In the genomic region with DNA sequence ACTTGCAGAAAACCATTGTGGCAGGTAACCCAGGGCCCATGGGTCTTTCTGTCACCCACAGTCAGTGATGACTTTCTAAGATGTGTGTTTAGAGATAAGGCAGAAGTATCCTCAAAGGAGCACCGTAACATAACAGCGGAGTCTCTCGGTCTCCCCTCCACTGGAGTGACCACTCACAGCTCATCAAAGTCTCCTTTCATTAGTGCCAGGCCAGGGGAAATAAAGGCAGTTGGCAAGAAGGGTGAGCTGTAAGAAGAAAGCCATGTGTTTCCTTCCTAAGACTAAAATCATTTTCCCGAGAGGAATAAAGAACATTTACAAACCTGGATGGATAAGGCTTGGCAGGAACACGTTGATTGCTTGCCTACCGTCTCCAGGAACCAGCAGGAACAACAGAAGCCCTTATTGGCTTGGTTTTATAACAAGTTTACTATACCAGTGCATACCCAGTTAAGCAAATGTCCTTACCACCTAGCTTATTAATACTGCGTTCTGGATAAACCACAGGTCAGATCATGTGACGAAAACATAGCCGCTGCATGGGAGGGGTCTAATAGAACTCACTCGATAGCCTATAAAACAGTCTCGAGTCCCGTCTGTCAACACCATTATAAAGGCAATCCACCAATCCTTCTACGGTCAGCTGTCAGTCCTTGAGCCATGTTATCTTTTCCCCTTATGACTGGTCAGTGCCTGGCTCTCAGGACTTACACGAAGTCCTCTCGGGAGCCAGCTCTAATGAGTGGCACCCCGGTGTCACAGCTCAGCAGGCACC, we compare ENCODE assay signal across 23 mouse cellular contexts.
DNase-seq lines count a peak whose midpoint lies in the region; ATAC-seq and TF ChIP-seq lines count a peak whose summit lies in the region.
"Had no signal": no experiment of that assay in that cellular context is flagged by ENCODE, and none has a peak within 500 bp of the region (broad histone marks: within the 10 kb centered on the region; RNA-seq: fewer than 3 reads in every experiment).

No protein-coding gene starts in this region.

- H3K27me3 ChIP-seq in heart, embryonic 13.5 days (replicated peaks): peaks cover 72% of the 10 kb centered on the region
- H3K27me3 ChIP-seq in limb, embryonic 11.5 days (ENCODE audit: control insufficient read depth, insufficient read depth, low read length): 0 out of 2 replicates have a peak, but pooled peaks cover 5% of the 10 kb centered on the region
- 0 out of 2 replicates have a peak, but pooled peaks cover 4% of the 10 kb centered on the region for H3K27me3 ChIP-seq in limb, embryonic 14.5 days (ENCODE audit: control insufficient read depth, insufficient read depth, low read length)
- peaks cover 56% of the 10 kb centered on the region for H3K27me3 ChIP-seq in kidney, embryonic 15.5 days

- TF ChIP-seq POLR2A in limb, embryonic 14.5 days (IDR thresholded peaks at IDR 0.05; ENCODE audit: borderline replicate concordance, extremely low read depth, insufficient read depth, insufficient read length): no peak

- no peak for DNase-seq in heart, postnatal 14 days
- peak; percentile 66 for DNase-seq in limb, embryonic 11.5 days (ENCODE audit: low spot score)
- DNase-seq in limb, embryonic 14.5 days (ENCODE audit: low spot score): peak; percentile 26
- no peak for DNase-seq in right cerebral cortex, postnatal 4 days
- DNase-seq: adrenal gland, adult 2 months; adrenal gland, postnatal 14 days; cerebellum, adult 11 months; cerebellum, adult 2 months; cerebellum, adult 9-11 months; cerebellum, postnatal 25 days; forebrain, postnatal 0 days; gastrocnemius, postnatal 10 days; gastrocnemius, postnatal 36 days; heart, postnatal 4 days had no signal

- H3K9me3 ChIP-seq in heart, embryonic 13.5 days: no peaks in the 10 kb centered on the region
- no peaks in the 10 kb centered on the region for H3K9me3 ChIP-seq in limb, embryonic 11.5 days (ENCODE audit: control insufficient read depth, low read length)
- H3K9me3 ChIP-seq in limb, embryonic 14.5 days (ENCODE audit: control insufficient read depth, low read length): no peaks in the 10 kb centered on the region
- no peaks in the 10 kb centered on the region for H3K9me3 ChIP-seq in kidney, embryonic 15.5 days (replicated peaks)
- H3K9me3 ChIP-seq: embryonic facial prominence, embryonic 12.5 days; embryonic facial prominence, embryonic 15.5 days had no signal

- no peaks in the 10 kb centered on the region for H3K36me3 ChIP-seq in heart, embryonic 13.5 days
- H3K36me3 ChIP-seq in limb, embryonic 11.5 days (ENCODE audit: control insufficient read depth, insufficient read depth, low read length): no peaks in the 10 kb centered on the region
- no peaks in the 10 kb centered on the region for H3K36me3 ChIP-seq in limb, embryonic 14.5 days (ENCODE audit: control insufficient read depth, insufficient read depth, low read length)
- H3K36me3 ChIP-seq in kidney, embryonic 15.5 days: no peaks in the 10 kb centered on the region
- H3K36me3 ChIP-seq: embryonic facial prominence, embryonic 12.5 days; embryonic facial prominence, embryonic 15.5 days had no signal

- peaks cover 8% of the 10 kb centered on the region; the same call in 1 of the 2 replicates for H3K4me1 ChIP-seq in heart, embryonic 13.5 days
- peaks cover 35% of the 10 kb centered on the region for H3K4me1 ChIP-seq in limb, embryonic 11.5 days (ENCODE audit: control insufficient read depth, insufficient read depth, low read length)
- peaks cover 24% of the 10 kb centered on the region for H3K4me1 ChIP-seq in limb, embryonic 14.5 days (ENCODE audit: control insufficient read depth, insufficient read depth, low read length)
- H3K4me1 ChIP-seq in kidney, embryonic 15.5 days: peaks cover 8% of the 10 kb centered on the region; the same call in 1 of the 2 replicates
- H3K4me1 ChIP-seq: embryonic facial prominence, embryonic 12.5 days had no signal

- ATAC-seq in heart, embryonic 13.5 days (ENCODE audit: extremely low read depth, insufficient number of reproducible peaks, low FRiP score, low TSS enrichment): no peak
- ATAC-seq in limb, embryonic 11.5 days (ENCODE audit: insufficient number of reproducible peaks, low FRiP score, low TSS enrichment, low read depth): peak; percentile 74
- ATAC-seq in limb, embryonic 14.5 days (ENCODE audit: low FRiP score, low read depth): peak; percentile 45; the same call in 1 of the 2 replicates
- no peak for ATAC-seq in kidney, embryonic 15.5 days (replicated peaks; ENCODE audit: low FRiP score)
- ATAC-seq: CD4-positive, CD25-positive, alpha-beta regulatory T cell, adult 4 months; forebrain, embryonic 14.5 days; forebrain, postnatal 0 days; hindbrain, postnatal 0 days; inflammation-experienced regulatory T-cells, adult 6 months had no signal

- no peak overlapping the region for H3K9ac ChIP-seq in heart, embryonic 13.5 days
- no peak overlapping the region; the same call in 1 of the 2 replicates for H3K9ac ChIP-seq in limb, embryonic 11.5 days (ENCODE audit: low read length)
- H3K9ac ChIP-seq in limb, embryonic 14.5 days (ENCODE audit: low read depth, low read length, severe bottlenecking): no peak overlapping the region
- no peak overlapping the region for H3K9ac ChIP-seq in kidney, embryonic 15.5 days
- H3K9ac ChIP-seq: embryonic facial prominence, embryonic 12.5 days; embryonic facial prominence, embryonic 15.5 days; forebrain, postnatal 0 days; hindbrain, embryonic 14.5 days had no signal

- intact Hi-C loops in heart, postnatal 14 days (cut with DNase I): no loop called here

- 56% methylated on average over 16 of the region's 16 CpGs for WGBS in heart, embryonic 13.5 days
- WGBS in limb, embryonic 11.5 days: 14% methylated on average over 16 of the region's 16 CpGs
- 19% methylated on average over 16 of the region's 16 CpGs for WGBS in limb, embryonic 14.5 days
- WGBS in kidney, embryonic 15.5 days: 67% methylated on average over 16 of the region's 16 CpGs

- H3K4me3 ChIP-seq in heart, embryonic 13.5 days: no peak overlapping the region
- H3K4me3 ChIP-seq in limb, embryonic 11.5 days (ENCODE audit: low read depth, low read length): 0 out of 2 replicates have a peak overlapping the region, but pooled peaks have one; percentile 6
- no peak overlapping the region for H3K4me3 ChIP-seq in limb, embryonic 14.5 days (replicated peaks; ENCODE audit: low read length)
- H3K4me3 ChIP-seq in kidney, embryonic 15.5 days (replicated peaks): no peak overlapping the region
- H3K4me3 ChIP-seq: embryonic facial prominence, embryonic 12.5 days; embryonic facial prominence, embryonic 15.5 days had no signal

- peak overlapping the region; percentile 5; the same call in 1 of the 2 replicates for H3K4me2 ChIP-seq in heart, embryonic 13.5 days
- H3K4me2 ChIP-seq in limb, embryonic 11.5 days (ENCODE audit: low read depth, severe bottlenecking): peak overlapping the region; percentile 41
- peak overlapping the region; percentile 29 for H3K4me2 ChIP-seq in limb, embryonic 14.5 days (replicated peaks; ENCODE audit: low read depth, low read length, severe bottlenecking)
- H3K4me2 ChIP-seq in kidney, embryonic 15.5 days: no peak overlapping the region
- H3K4me2 ChIP-seq: embryonic facial prominence, embryonic 12.5 days; embryonic facial prominence, embryonic 15.5 days; hindbrain, embryonic 14.5 days had no signal

- no peak overlapping the region for H3K27ac ChIP-seq in heart, embryonic 13.5 days (replicated peaks)
- peak overlapping the region; percentile 87 for H3K27ac ChIP-seq in limb, embryonic 11.5 days (replicated peaks; ENCODE audit: low read depth, low read length)
- H3K27ac ChIP-seq in limb, embryonic 14.5 days (replicated peaks; ENCODE audit: low read depth, low read length): peak overlapping the region; percentile 62; the same call in 1 of the 2 replicates
- no peak overlapping the region for H3K27ac ChIP-seq in kidney, embryonic 15.5 days
- H3K27ac ChIP-seq: embryonic facial prominence, embryonic 12.5 days; embryonic facial prominence, embryonic 15.5 days; hindbrain, embryonic 14.5 days; hindbrain, postnatal 0 days had no signal

Comparison
In these comparisons a context has a peak if more than half of its experiments do, and no peak if none do; other contexts are left out.
1. ATAC-seq: peak in limb, embryonic 11.5 days (single experiment) and limb, embryonic 14.5 days (single experiment); none in heart, embryonic 13.5 days (single experiment) and kidney, embryonic 15.5 days (single experiment).
2. H3K27ac ChIP-seq: peak in limb, embryonic 11.5 days (single experiment) and limb, embryonic 14.5 days (single experiment); none in heart, embryonic 13.5 days (single experiment) and kidney, embryonic 15.5 days (single experiment).
3. DNase-seq: peak in limb, embryonic 11.5 days (single experiment) and limb, embryonic 14.5 days (single experiment); none in heart, postnatal 14 days (0 of 2) and right cerebral cortex, postnatal 4 days (single experiment).